Mouse (Mus musculus): ENCODE results near the gene Lrrc43.

- TF ChIP-seq CTCF (conservative IDR thresholded peaks at IDR 0.05; ENCODE audit: insufficient read depth, insufficient read length, low read depth, low read length) = no peak
- no peak for TF ChIP-seq POLR2A (IDR thresholded peaks at IDR 0.05; ENCODE audit: low read depth, low read length)
Measured at GRCm38 (mm10) chr5:123525281-123525680, 36.2 kb downstream of the Lrrc43 start, which contains the start of gene Gm49027.

Measured in kidney, adult 2 months (tissue).